Mouse (Mus musculus): ENCODE measurements around the gene Ifitm1. TPM values are rescaled to one million over a fixed set of nuclear protein-coding genes. Genes with fewer than 3 reads are reported as not detected.

Ifitm1 gene
- total and polyA plus RNA-seq, 3 experiments: 0.23 TPM; not detected in 2

DNA sequence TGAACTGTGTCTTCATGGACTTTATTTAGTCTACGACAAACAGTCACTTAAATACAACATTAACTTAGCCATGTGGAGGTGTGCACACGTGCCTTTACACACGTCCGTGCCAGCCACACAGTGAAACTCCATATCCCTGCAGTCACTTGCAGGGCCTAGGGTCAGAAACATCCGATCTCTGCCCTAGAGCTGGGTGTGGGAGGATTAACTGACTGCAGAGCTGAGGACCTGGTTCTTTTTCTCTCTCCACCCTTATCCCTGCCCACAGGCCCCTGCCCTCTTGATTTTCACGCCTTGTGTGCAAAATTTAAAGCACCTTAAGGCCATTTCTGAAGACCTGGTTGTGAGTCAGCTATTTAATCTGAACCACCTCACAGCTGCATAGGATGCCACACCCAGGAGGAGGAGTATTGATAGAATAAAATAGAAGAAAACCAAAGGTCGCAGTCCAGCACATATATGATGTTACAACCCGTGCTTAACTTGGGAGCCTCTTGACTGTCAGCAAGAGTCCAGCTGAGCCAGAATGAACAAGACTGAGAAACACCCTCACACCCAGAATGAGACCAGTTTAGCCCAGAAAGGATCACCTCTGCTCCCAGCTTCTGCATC, 46.5 kb upstream of the Ifitm1 start, which contains the start of gene Nlrp6:
Gene Nlrp6 (plus strand): TSS at position 485 of the 612 bp plus-strand sequence.
- H3K4me3 ChIP-seq (ENCODE audit: control insufficient read depth in 1 of 2, insufficient read depth in 1 of 2, low read depth in 2 of 2, low read length in 2 of 2): no peak within 1 kb of the TSS
- TF ChIP-seq RAD21 (IDR thresholded peaks at IDR 0.05; ENCODE audit: low read depth, low read length) (no peak), TAL1 (IDR thresholded peaks at IDR 0.05; ENCODE audit: low read length) (no peak), MYC (IDR thresholded peaks at IDR 0.05; ENCODE audit: low read depth, low read length) (no peak), TCF12 (IDR thresholded peaks at IDR 0.05; ENCODE audit: low read depth, low read length) (no peak), NRF1 (IDR thresholded peaks at IDR 0.05; ENCODE audit: insufficient read depth, low read depth, low read length, poor library complexity, severe bottlenecking) (no peak), TBP (IDR thresholded peaks at IDR 0.05; ENCODE audit: low read depth, low read length) (no peak), CHD1 (IDR thresholded peaks at IDR 0.05; ENCODE audit: low read depth, low read length) (no peak), POLR2A (IDR thresholded peaks at IDR 0.05; ENCODE audit: control insufficient read depth in 1 of 2, insufficient read depth in 1 of 2, low read depth in 1 of 2, low read length in 2 of 2, poor library complexity in 1 of 2) (no peak), UBTF (IDR thresholded peaks at IDR 0.05; ENCODE audit: borderline replicate concordance, insufficient read depth, low read depth, low read length) (no peak), BHLHE40 (IDR thresholded peaks at IDR 0.05; ENCODE audit: borderline replicate concordance, low read depth, low read length) (no peak), ZKSCAN1 (IDR thresholded peaks at IDR 0.05; ENCODE audit: low read depth, low read length) (no peak), GABPA (IDR thresholded peaks at IDR 0.05; ENCODE audit: low read depth, low read length) (no peak), USF2 (IDR thresholded peaks at IDR 0.05; ENCODE audit: borderline replicate concordance in 1 of 2, insufficient read depth in 1 of 2, low read depth in 1 of 2, low read length in 2 of 2) (no peak), ELF1 (IDR thresholded peaks at IDR 0.05; ENCODE audit: low read depth, low read length) (no peak), E2F4 (IDR thresholded peaks at IDR 0.05; ENCODE audit: borderline replicate concordance, low read depth, low read length) (no peak)
- H3K27ac ChIP-seq (ENCODE audit: control insufficient read depth, low read depth, low read length): no peak within 1 kb of the TSS
- no peak within 1 kb of the TSS for H3K9ac ChIP-seq (ENCODE audit: control insufficient read depth, low read depth, low read length, poor library complexity, severe bottlenecking)
- H3K4me1 ChIP-seq (ENCODE audit: control insufficient read depth in 1 of 2, insufficient read depth in 2 of 2, low read length in 2 of 2): peaks cover 0 to 9% of the 10 kb centered on the region in 2 experiments; a peak in 1 of 4 replicates
- peaks cover 0 to 4% of the 10 kb centered on the region in 2 experiments; a peak in 2 of 4 replicates for H3K36me3 ChIP-seq (ENCODE audit: control insufficient read depth in 1 of 2, insufficient read depth in 2 of 2, low read length in 2 of 2)
- H3K27me3 ChIP-seq (ENCODE audit: control insufficient read depth in 1 of 2, insufficient read depth in 2 of 2, low read length in 2 of 2): peaks cover 0 to 7% of the 10 kb centered on the region in 2 experiments; a peak in 3 of 4 replicates
- no peaks in the 10 kb centered on the region for H3K9me3 ChIP-seq (replicated peaks; ENCODE audit: insufficient read depth, low read length)
- H3K79me2 ChIP-seq (ENCODE audit: control insufficient read depth, insufficient read depth, low read length, poor library complexity): no peaks in the 10 kb centered on the region
- no peak for DNase-seq (ENCODE audit: low read depth, low spot score)

DNA sequence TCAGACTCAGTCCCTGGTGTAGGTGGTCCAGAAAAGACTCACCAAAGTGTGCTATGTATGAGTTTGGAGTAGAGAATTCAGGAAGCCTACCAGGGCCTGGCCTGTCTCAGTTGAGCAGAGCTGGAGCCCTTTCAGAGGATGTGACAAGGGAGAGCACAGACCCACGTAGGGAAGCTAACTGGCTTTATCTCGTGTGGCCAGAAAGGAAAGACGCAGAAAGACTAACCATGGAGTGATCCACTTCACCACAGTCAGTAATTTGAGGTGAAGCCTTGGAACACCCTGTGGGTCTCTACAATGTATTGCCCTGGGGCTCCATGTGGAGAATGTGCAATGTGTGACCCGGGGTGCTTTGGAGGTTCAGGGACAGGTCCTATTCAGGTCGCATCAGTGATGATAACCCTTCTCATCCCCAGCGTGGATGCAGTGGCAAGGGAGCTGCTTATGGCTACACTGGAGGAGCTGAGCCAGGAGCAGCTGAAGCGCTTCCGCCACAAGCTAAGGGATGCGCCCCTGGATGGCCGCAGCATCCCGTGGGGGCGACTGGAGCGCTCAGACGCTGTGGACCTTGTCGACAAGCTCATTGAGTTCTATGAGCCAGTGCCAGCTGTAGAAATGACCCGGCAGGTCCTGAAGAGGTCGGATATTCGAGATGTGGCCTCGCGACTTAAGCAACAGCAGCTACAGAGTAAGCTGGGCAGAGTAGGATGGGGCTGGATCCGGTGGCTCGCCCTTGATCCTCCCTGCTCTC, 45.6 kb upstream of the Ifitm1 start:
- H3K27me3 ChIP-seq (ENCODE audit: control insufficient read depth in 1 of 2, insufficient read depth in 2 of 2, low read length in 2 of 2): peaks cover 0 to 9% of the 10 kb centered on the region in 2 experiments; a peak in 3 of 4 replicates

More for the DNA sequence above, 45.6 kb upstream of the Ifitm1 start:
- Histone ChIP-seq H3K79me2 (ENCODE audit: control insufficient read depth, insufficient read depth, low read length, poor library complexity) (no peaks in the 10 kb centered on the region), H3K9me3 (replicated peaks; ENCODE audit: insufficient read depth, low read length) (no peaks in the 10 kb centered on the region), H3K36me3 (ENCODE audit: control insufficient read depth in 1 of 2, insufficient read depth in 2 of 2, low read length in 2 of 2) (peaks cover 0 to 4% of the 10 kb centered on the region in 2 experiments; a peak in 2 of 4 replicates), H3K4me3 (ENCODE audit: control insufficient read depth in 1 of 2, insufficient read depth in 1 of 2, low read depth in 2 of 2, low read length in 2 of 2) (no peak overlapping the region), H3K9ac (ENCODE audit: control insufficient read depth, low read depth, low read length, poor library complexity, severe bottlenecking) (no peak overlapping the region), H3K4me1 (ENCODE audit: control insufficient read depth in 1 of 2, insufficient read depth in 2 of 2, low read length in 2 of 2) (peaks cover 0 to 9% of the 10 kb centered on the region in 2 experiments; a peak in 1 of 4 replicates), H3K27ac (ENCODE audit: control insufficient read depth, low read depth, low read length) (no peak overlapping the region)
- DNase-seq (ENCODE audit: low read depth, low spot score): no peak
- TF ChIP-seq POLR2AphosphoS5 (IDR thresholded peaks at IDR 0.05; ENCODE audit: borderline replicate concordance, low read depth, low read length): no peak
- no peak for TF ChIP-seq NRF1 (IDR thresholded peaks at IDR 0.05; ENCODE audit: insufficient read depth, low read depth, low read length, poor library complexity, severe bottlenecking)
- no peak for TF ChIP-seq MXI1 (IDR thresholded peaks at IDR 0.05; ENCODE audit: low read depth, low read length)
- TF ChIP-seq ZC3H11A (IDR thresholded peaks at IDR 0.05; ENCODE audit: low read depth, low read length): no peak
- TF ChIP-seq CHD1 (IDR thresholded peaks at IDR 0.05; ENCODE audit: low read depth, low read length): no peak
- no peak for TF ChIP-seq TBP (IDR thresholded peaks at IDR 0.05; ENCODE audit: low read depth, low read length)
- TF ChIP-seq CTCF (IDR thresholded peaks at IDR 0.05 in 2 of 3, conservative IDR thresholded peaks at IDR 0.05 in 1 of 3; ENCODE audit: control insufficient read depth in 1 of 3, insufficient read depth in 1 of 3, low read depth in 2 of 3, low read length in 3 of 3, poor library complexity in 1 of 3, severe bottlenecking in 1 of 3): no peak
- no peak for TF ChIP-seq NELFE (IDR thresholded peaks at IDR 0.05; ENCODE audit: low read depth, low read length)
